Mouse (Mus musculus): ENCODE data around the gene Me1.

Me1 gene

DNA sequence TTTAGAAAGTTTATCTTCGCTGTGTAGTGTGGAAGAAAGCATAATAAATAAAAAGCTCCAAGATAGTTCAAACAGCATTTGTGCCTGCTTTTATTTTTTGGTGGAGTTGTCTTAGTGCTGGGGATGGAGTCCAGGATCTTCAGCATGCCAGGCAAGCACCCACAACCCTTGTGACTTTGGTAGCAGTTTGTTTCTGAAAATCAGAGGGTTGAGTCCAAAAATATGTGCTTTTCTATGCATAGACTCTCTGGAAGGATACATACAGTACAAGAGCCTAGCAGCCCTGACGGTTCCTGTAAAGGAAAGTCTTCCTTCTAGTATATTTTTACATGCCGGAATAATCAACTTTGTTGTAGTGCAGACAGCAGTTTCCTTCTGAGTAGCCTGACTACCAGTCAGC is 145.0 kb downstream of the Me1 start:
- Histone ChIP-seq H3K36me3 (ENCODE audit: insufficient read depth, low read length) (peaks cover 70% of the 10 kb centered on the region), H3K9me3 (ENCODE audit: low read length) (no peaks in the 10 kb centered on the region), H3K4me1 (replicated peaks; ENCODE audit: low read depth, low read length) (no peaks in the 10 kb centered on the region), H3K27me3 (ENCODE audit: insufficient read depth, low read length) (no peaks in the 10 kb centered on the region), H3K4me3 (replicated peaks; ENCODE audit: low read length) (no peak overlapping the region)
- TF ChIP-seq NANOG (IDR thresholded peaks at IDR 0.05; ENCODE audit: borderline replicate concordance, low read length): no peak
- TF ChIP-seq POU5F1 (IDR thresholded peaks at IDR 0.05; ENCODE audit: borderline replicate concordance, low read length): no peak
- TF ChIP-seq CTCF (conservative IDR thresholded peaks at IDR 0.05; ENCODE audit: low read length): no peak

DNA sequence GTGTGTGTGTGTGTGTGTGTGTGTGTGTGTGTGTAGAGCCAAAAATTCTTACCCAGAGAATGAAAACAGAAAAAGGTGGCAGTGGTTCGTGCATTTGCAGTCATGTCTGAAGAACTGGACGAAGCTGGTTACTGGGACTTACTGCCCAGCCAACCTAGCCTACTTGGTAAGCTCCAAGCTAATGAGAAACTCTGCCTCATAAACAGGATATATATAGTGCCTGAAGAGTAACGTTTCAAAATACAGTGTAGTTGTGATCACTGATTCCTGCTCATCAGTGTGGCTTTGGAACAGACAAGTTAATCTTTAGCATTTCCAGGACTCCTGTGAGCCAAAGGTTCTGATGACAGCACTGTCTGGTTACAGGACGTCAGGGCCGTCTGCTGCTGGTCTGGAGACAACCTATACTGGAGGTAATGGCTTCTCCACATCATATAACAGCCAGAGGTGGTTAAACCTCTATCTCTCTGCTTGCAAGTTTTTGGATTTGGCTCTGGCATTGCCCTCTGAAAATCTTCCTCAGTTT is 146.1 kb downstream of the Me1 start:
- TF ChIP-seq CTCF (conservative IDR thresholded peaks at IDR 0.05; ENCODE audit: low read length) (no peak), NANOG (IDR thresholded peaks at IDR 0.05; ENCODE audit: borderline replicate concordance, low read length) (no peak), POU5F1 (IDR thresholded peaks at IDR 0.05; ENCODE audit: borderline replicate concordance, low read length) (no peak)
- no peaks in the 10 kb centered on the region for H3K4me1 ChIP-seq (replicated peaks; ENCODE audit: low read depth, low read length)

DNA sequence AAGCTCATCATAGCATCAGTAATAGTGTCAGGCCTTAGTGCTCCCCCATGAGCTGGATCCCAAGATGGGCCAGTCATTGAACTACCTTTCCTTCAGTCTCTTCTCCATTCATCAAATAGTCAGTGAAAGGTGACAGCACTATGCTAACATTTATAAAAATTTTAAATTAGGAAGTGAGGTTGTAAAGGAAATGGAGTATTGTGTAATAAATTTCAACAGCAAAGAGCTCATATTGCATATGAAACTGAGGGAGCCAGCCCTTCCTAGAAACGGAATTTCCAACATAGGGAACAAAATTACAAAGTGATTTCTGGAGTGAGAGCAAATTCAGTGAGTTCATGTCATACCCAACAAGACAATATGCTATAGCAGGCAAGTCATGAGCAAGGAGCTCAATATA is 151.2 kb downstream of the Me1 start:
- Histone ChIP-seq H3K9me3 (ENCODE audit: low read length) (no peaks in the 10 kb centered on the region), H3K36me3 (ENCODE audit: insufficient read depth, low read length) (peaks cover 43% of the 10 kb centered on the region), H3K4me3 (replicated peaks; ENCODE audit: low read length) (no peak overlapping the region), H3K27me3 (ENCODE audit: insufficient read depth, low read length) (no peaks in the 10 kb centered on the region), H3K4me1 (replicated peaks; ENCODE audit: low read depth, low read length) (no peaks in the 10 kb centered on the region)
- no peak for TF ChIP-seq POU5F1 (IDR thresholded peaks at IDR 0.05; ENCODE audit: borderline replicate concordance, low read length)
- no peak for TF ChIP-seq NANOG (IDR thresholded peaks at IDR 0.05; ENCODE audit: borderline replicate concordance, low read length)
- TF ChIP-seq CTCF (conservative IDR thresholded peaks at IDR 0.05; ENCODE audit: low read length): no peak

More for the DNA sequence above, 146.1 kb downstream of the Me1 start:
- Histone ChIP-seq H3K36me3 (ENCODE audit: insufficient read depth, low read length) (peaks cover 65% of the 10 kb centered on the region), H3K27me3 (ENCODE audit: insufficient read depth, low read length) (no peaks in the 10 kb centered on the region), H3K9me3 (ENCODE audit: low read length) (no peaks in the 10 kb centered on the region), H3K4me3 (replicated peaks; ENCODE audit: low read length) (no peak overlapping the region)

DNA sequence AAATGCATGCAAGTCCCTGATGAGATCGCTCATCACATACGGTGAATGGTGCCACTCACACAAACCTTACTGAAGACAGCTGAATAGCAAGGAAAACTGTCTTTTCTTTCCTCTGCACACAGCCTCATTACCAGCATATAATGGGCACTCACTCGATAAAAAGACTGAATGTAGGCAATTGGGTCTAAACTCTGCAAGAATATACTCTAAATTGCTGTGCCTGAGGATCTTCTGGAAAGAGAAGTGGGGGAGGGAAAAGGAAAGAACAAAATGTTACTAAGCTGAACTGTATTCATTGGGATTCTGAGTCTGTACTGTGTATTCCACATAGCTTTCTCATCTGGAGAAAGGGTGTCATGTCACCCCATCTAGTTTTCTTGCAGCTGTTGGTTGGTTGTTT is 152.3 kb downstream of the Me1 start:
- Histone ChIP-seq H3K9me3 (ENCODE audit: low read length) (no peaks in the 10 kb centered on the region), H3K4me3 (replicated peaks; ENCODE audit: low read length) (no peak overlapping the region), H3K27me3 (ENCODE audit: insufficient read depth, low read length) (no peaks in the 10 kb centered on the region), H3K4me1 (replicated peaks; ENCODE audit: low read depth, low read length) (no peaks in the 10 kb centered on the region), H3K36me3 (ENCODE audit: insufficient read depth, low read length) (peaks cover 33% of the 10 kb centered on the region)
- TF ChIP-seq NANOG (IDR thresholded peaks at IDR 0.05; ENCODE audit: borderline replicate concordance, low read length) (no peak), CTCF (conservative IDR thresholded peaks at IDR 0.05; ENCODE audit: low read length) (no peak)

DNA sequence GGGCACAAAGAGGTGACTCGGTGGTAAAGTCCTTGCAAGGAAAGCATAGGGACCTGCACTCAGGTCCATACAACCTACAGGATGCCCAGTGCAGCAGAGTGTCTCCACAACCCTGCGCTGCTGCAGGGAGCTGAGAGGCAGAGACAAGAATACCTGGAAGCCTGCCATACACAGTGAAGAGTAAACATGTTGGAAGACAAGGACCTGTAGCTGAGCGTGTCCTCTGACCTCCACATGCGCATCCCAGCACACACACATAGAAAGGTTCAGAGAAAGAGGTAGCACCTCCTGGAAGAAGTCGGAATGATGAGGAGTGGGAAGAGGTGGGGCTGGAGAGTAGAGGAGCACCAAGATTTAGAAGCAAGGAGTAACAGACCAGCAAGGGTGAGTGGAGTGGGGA is 161.7 kb downstream of the Me1 start:
- TF ChIP-seq NANOG (IDR thresholded peaks at IDR 0.05; ENCODE audit: borderline replicate concordance, low read length) (no peak), POU5F1 (IDR thresholded peaks at IDR 0.05; ENCODE audit: borderline replicate concordance, low read length) (no peak), CTCF (conservative IDR thresholded peaks at IDR 0.05; ENCODE audit: low read length) (no peak)

More for the DNA sequence above, 161.7 kb downstream of the Me1 start:
- Histone ChIP-seq H3K36me3 (ENCODE audit: insufficient read depth, low read length) (peaks cover 3% of the 10 kb centered on the region; the same call in 1 of the 2 replicates), H3K9me3 (ENCODE audit: low read length) (no peaks in the 10 kb centered on the region), H3K4me3 (replicated peaks; ENCODE audit: low read length) (no peak overlapping the region), H3K27me3 (ENCODE audit: insufficient read depth, low read length) (no peaks in the 10 kb centered on the region), H3K4me1 (replicated peaks; ENCODE audit: low read depth, low read length) (no peaks in the 10 kb centered on the region)
